25 mouse cellular contexts compared by ENCODE assay signal in genomic region chr6:144389333-144390054, GRCm38 (mm10).
A peak's percentile ranks its signal among the peaks of the same experiment; 100 is the strongest.
DNase-seq lines count a peak whose midpoint lies in the region; ATAC-seq and TF ChIP-seq lines count a peak whose summit lies in the region.
"Had no signal": no experiment of that assay in that cellular context is flagged by ENCODE, and none has a peak within 500 bp of the region (broad histone marks: within the 10 kb centered on the region; RNA-seq: fewer than 3 reads in every experiment).

No protein-coding gene starts in this region.

- no peak for ATAC-seq in forebrain, embryonic 11.5 days (replicated peaks; ENCODE audit: low FRiP score)
- ATAC-seq in embryonic facial prominence, embryonic 15.5 days (ENCODE audit: insufficient number of reproducible peaks, low FRiP score, low TSS enrichment, low read depth) = 0 out of 2 replicates have a peak, but pooled peaks have one; percentile 47
- 0 out of 2 replicates have a peak, but pooled peaks have one; percentile 35 for ATAC-seq in forebrain, embryonic 15.5 days (replicated peaks)
- no peak for ATAC-seq in neural tube, embryonic 15.5 days (ENCODE audit: low FRiP score)
- no peak for ATAC-seq in midbrain, postnatal 0 days (ENCODE audit: low FRiP score)
- ATAC-seq: CD4-positive, CD25-positive, alpha-beta regulatory T cell, adult 4 months; hindbrain, embryonic 16.5 days; inflammation-experienced regulatory T-cells, adult 6 months; intestine, postnatal 0 days had no signal

- no peak for TF ChIP-seq CTCF in midbrain, postnatal 0 days (IDR thresholded peaks at IDR 0.05)

- H3K27me3 ChIP-seq in forebrain, embryonic 10.5 days (ENCODE audit: poor library complexity, severe bottlenecking) = 0 out of 2 replicates have a peak, but pooled peaks cover under 1% of the 10 kb centered on the region
- H3K27me3 ChIP-seq in forebrain, embryonic 11.5 days (ENCODE audit: control insufficient read depth, insufficient read depth, low read length) = no peaks in the 10 kb centered on the region
- no peaks in the 10 kb centered on the region for H3K27me3 ChIP-seq in embryonic facial prominence, embryonic 15.5 days
- H3K27me3 ChIP-seq in forebrain, embryonic 15.5 days = no peaks in the 10 kb centered on the region
- no peaks in the 10 kb centered on the region for H3K27me3 ChIP-seq in neural tube, embryonic 15.5 days (replicated peaks)
- H3K27me3 ChIP-seq in midbrain, postnatal 0 days (ENCODE audit: insufficient read depth, low read length) = 0 out of 2 replicates have a peak, but pooled peaks cover 3% of the 10 kb centered on the region
- H3K27me3 ChIP-seq: heart, embryonic 13.5 days; hindbrain, embryonic 12.5 days had no signal

- H3K36me3 ChIP-seq in forebrain, embryonic 10.5 days (replicated peaks) = no peaks in the 10 kb centered on the region
- H3K36me3 ChIP-seq in forebrain, embryonic 11.5 days (ENCODE audit: control insufficient read depth, insufficient read depth, low read length) = no peaks in the 10 kb centered on the region
- H3K36me3 ChIP-seq in embryonic facial prominence, embryonic 15.5 days = no peaks in the 10 kb centered on the region
- no peaks in the 10 kb centered on the region for H3K36me3 ChIP-seq in forebrain, embryonic 15.5 days
- no peaks in the 10 kb centered on the region for H3K36me3 ChIP-seq in neural tube, embryonic 15.5 days
- no peaks in the 10 kb centered on the region for H3K36me3 ChIP-seq in midbrain, postnatal 0 days (ENCODE audit: insufficient read depth, low read length)
- H3K36me3 ChIP-seq: embryonic facial prominence, embryonic 13.5 days; G1E; heart, embryonic 13.5 days; hindbrain, embryonic 12.5 days had no signal

- 68% methylated on average over 14 of the region's 14 CpGs for WGBS in forebrain, embryonic 10.5 days
- WGBS in forebrain, embryonic 11.5 days = 58% methylated on average over 14 of the region's 14 CpGs
- 54% methylated on average over 14 of the region's 14 CpGs for WGBS in embryonic facial prominence, embryonic 15.5 days
- WGBS in forebrain, embryonic 15.5 days = 38% methylated on average over 14 of the region's 14 CpGs
- WGBS in neural tube, embryonic 15.5 days = 81% methylated on average over 14 of the region's 14 CpGs
- WGBS in midbrain, postnatal 0 days = 85% methylated on average over 14 of the region's 14 CpGs

- no peaks in the 10 kb centered on the region for H3K9me3 ChIP-seq in forebrain, embryonic 10.5 days
- no peaks in the 10 kb centered on the region for H3K9me3 ChIP-seq in forebrain, embryonic 11.5 days (ENCODE audit: control insufficient read depth, low read length)
- no peaks in the 10 kb centered on the region for H3K9me3 ChIP-seq in embryonic facial prominence, embryonic 15.5 days (replicated peaks)
- no peaks in the 10 kb centered on the region for H3K9me3 ChIP-seq in forebrain, embryonic 15.5 days
- no peaks in the 10 kb centered on the region for H3K9me3 ChIP-seq in neural tube, embryonic 15.5 days (replicated peaks)
- no peaks in the 10 kb centered on the region for H3K9me3 ChIP-seq in midbrain, postnatal 0 days (ENCODE audit: low read length)
- H3K9me3 ChIP-seq: embryonic facial prominence, embryonic 13.5 days; heart, embryonic 13.5 days; hindbrain, embryonic 12.5 days had no signal

- no peak overlapping the region for H3K4me2 ChIP-seq in forebrain, embryonic 11.5 days (ENCODE audit: low read depth, low read length, severe bottlenecking)
- no peak overlapping the region for H3K4me2 ChIP-seq in embryonic facial prominence, embryonic 15.5 days (replicated peaks)
- H3K4me2 ChIP-seq in forebrain, embryonic 15.5 days (replicated peaks) = no peak overlapping the region
- no peak overlapping the region for H3K4me2 ChIP-seq in neural tube, embryonic 15.5 days
- no peak overlapping the region for H3K4me2 ChIP-seq in midbrain, postnatal 0 days (ENCODE audit: low read depth, low read length, poor library complexity, severe bottlenecking)
- H3K4me2 ChIP-seq: embryonic facial prominence, embryonic 13.5 days; heart, embryonic 13.5 days; hindbrain, embryonic 12.5 days had no signal

- H3K4me3 ChIP-seq in forebrain, embryonic 10.5 days = no peak overlapping the region
- no peak overlapping the region for H3K4me3 ChIP-seq in forebrain, embryonic 11.5 days (ENCODE audit: low read depth, low read length)
- no peak overlapping the region for H3K4me3 ChIP-seq in embryonic facial prominence, embryonic 15.5 days (replicated peaks)
- no peak overlapping the region for H3K4me3 ChIP-seq in forebrain, embryonic 15.5 days
- no peak overlapping the region for H3K4me3 ChIP-seq in neural tube, embryonic 15.5 days (replicated peaks)
- no peak overlapping the region for H3K4me3 ChIP-seq in midbrain, postnatal 0 days (ENCODE audit: low read depth, low read length)
- H3K4me3 ChIP-seq: embryonic facial prominence, embryonic 13.5 days; erythroblast, embryonic 14.5 days; gastrocnemius, adult 2 months; heart, embryonic 13.5 days; hindbrain, embryonic 12.5 days had no signal

- H3K9ac ChIP-seq in forebrain, embryonic 11.5 days (ENCODE audit: low read length) = no peak overlapping the region
- no peak overlapping the region for H3K9ac ChIP-seq in embryonic facial prominence, embryonic 15.5 days
- no peak overlapping the region for H3K9ac ChIP-seq in forebrain, embryonic 15.5 days (replicated peaks)
- no peak overlapping the region for H3K9ac ChIP-seq in neural tube, embryonic 15.5 days (replicated peaks)
- no peak overlapping the region for H3K9ac ChIP-seq in midbrain, postnatal 0 days (replicated peaks; ENCODE audit: low read length, poor library complexity, severe bottlenecking)
- H3K9ac ChIP-seq: embryonic facial prominence, embryonic 13.5 days; heart, embryonic 13.5 days; hindbrain, embryonic 12.5 days had no signal

- DNase-seq in forebrain, embryonic 10.5 days (ENCODE audit: extremely low spot score, low spot score) = no peak
- no peak for DNase-seq in forebrain, embryonic 11.5 days (ENCODE audit: low spot score)
- no peak for DNase-seq in adrenal gland, postnatal 25 days
- DNase-seq in midbrain, postnatal 0 days (ENCODE audit: low spot score) = no peak
- DNase-seq: adrenal gland, postnatal 10 days; B cell, adult 2 months; cerebellum, adult 18-20 months; cerebellum, adult 9-11 months; embryo, embryonic 11 days; gastrocnemius, adult 2 months; gastrocnemius, postnatal 25 days; heart, postnatal 36 days; kidney, adult 8-10 months had no signal

- peak overlapping the region; percentile 45; the same call in 1 of the 2 replicates for H3K27ac ChIP-seq in forebrain, embryonic 10.5 days
- H3K27ac ChIP-seq in forebrain, embryonic 11.5 days (ENCODE audit: low read depth, low read length) = no peak overlapping the region
- H3K27ac ChIP-seq in embryonic facial prominence, embryonic 15.5 days (replicated peaks) = no peak overlapping the region
- no peak overlapping the region for H3K27ac ChIP-seq in forebrain, embryonic 15.5 days (replicated peaks)
- H3K27ac ChIP-seq in neural tube, embryonic 15.5 days (replicated peaks) = no peak overlapping the region
- H3K27ac ChIP-seq in midbrain, postnatal 0 days (ENCODE audit: low read depth, low read length) = no peak overlapping the region
- H3K27ac ChIP-seq: embryonic facial prominence, embryonic 13.5 days; gastrocnemius, adult 2 months; heart, embryonic 13.5 days; hindbrain, embryonic 12.5 days had no signal

- peaks cover 38% of the 10 kb centered on the region for H3K4me1 ChIP-seq in forebrain, embryonic 10.5 days
- H3K4me1 ChIP-seq in forebrain, embryonic 11.5 days (replicated peaks; ENCODE audit: control insufficient read depth, insufficient read depth, low read length) = no peaks in the 10 kb centered on the region; the same call in 1 of the 2 replicates
- H3K4me1 ChIP-seq in embryonic facial prominence, embryonic 15.5 days = no peaks in the 10 kb centered on the region
- H3K4me1 ChIP-seq in forebrain, embryonic 15.5 days = peaks cover 15% of the 10 kb centered on the region
- no peaks in the 10 kb centered on the region for H3K4me1 ChIP-seq in neural tube, embryonic 15.5 days
- no peaks in the 10 kb centered on the region for H3K4me1 ChIP-seq in midbrain, postnatal 0 days (ENCODE audit: insufficient read depth, low read length)
- H3K4me1 ChIP-seq: heart, embryonic 13.5 days; hindbrain, embryonic 12.5 days had no signal

Comparison
In these comparisons a context has a peak if more than half of its experiments do, and no peak if none do; other contexts are left out.
1. ATAC-seq: peak in embryonic facial prominence, embryonic 15.5 days (single experiment) and forebrain, embryonic 15.5 days (single experiment); none in forebrain, embryonic 11.5 days (single experiment), neural tube, embryonic 15.5 days (single experiment) and midbrain, postnatal 0 days (single experiment).